Mouse (Mus musculus): ENCODE data around the gene Zfp408.
A peak's percentile ranks its signal among the peaks of the same experiment; 100 is the strongest.

GRCm38 (mm10) chr2:91634841-91635240, 14.8 kb downstream of the Zfp408 start:
- TF ChIP-seq POLR2A (IDR thresholded peaks at IDR 0.05; ENCODE audit: control insufficient read depth, extremely low read depth, insufficient read depth, low read length, poor library complexity) (peak; percentile 15; the same call in 1 of the 2 replicates), CTCF (IDR thresholded peaks at IDR 0.05; ENCODE audit: borderline replicate concordance, control insufficient read depth, extremely low read depth, insufficient read depth, low read length, poor library complexity) (0 out of 2 replicates have a peak, but pooled peaks have one; percentile 15)

Measured in thymus, adult 2 months (tissue).